Mouse (Mus musculus) spleen, adult 2 months (tissue): ENCODE data around the gene Ppp4r2. TPM values are rescaled to one million over a fixed set of nuclear protein-coding genes. Genes with fewer than 3 reads are reported as not detected.

ENCODE experiments used
- DNase-seq, 2 experiments: peaks; one replicate each; pipeline versions ENCODE4 v3.0.0 to v3.0.0-alpha.2; 2012 to 2021; ENCODE audit warnings: low spot score in 2 of 2, low read depth in 1 of 2
- H3K27ac ChIP-seq: fragments of 200-500 bp; 2 replicates; pipeline ENCODE4 v1.5.1; 2012; ENCODE audit warnings: low read length, inconsistent platforms; ENCODE audit not compliant: insufficient read depth
- H3K27me3 ChIP-seq: fragments of 200-500 bp; 2 replicates; pipeline ENCODE4 v1.6.1; 2012; ENCODE audit warnings: mild to moderate bottlenecking, moderate library complexity, low read length, inconsistent platforms; ENCODE audit not compliant: control insufficient read depth, insufficient read depth
- H3K36me3 ChIP-seq: fragments of 200-500 bp; 2 replicates; pipeline ENCODE4 v1.6.1; 2012; ENCODE audit warnings: mild to moderate bottlenecking, low read length, inconsistent platforms; ENCODE audit not compliant: control insufficient read depth, insufficient read depth
- H3K4me1 ChIP-seq: fragments of 200-500 bp; 2 replicates; pipeline ENCODE4 v1.6.1; 2011; ENCODE audit warnings: inconsistent platforms; ENCODE audit not compliant: control insufficient read depth, insufficient read depth, insufficient read length
- H3K4me3 ChIP-seq: fragments of 200-500 bp; 2 replicates; pipeline ENCODE4 v1.5.1; 2011; ENCODE audit warnings: mild to moderate bottlenecking, inconsistent platforms; ENCODE audit not compliant: insufficient read depth, insufficient read length; ENCODE audit errors: extremely low read depth
- CTCF ChIP-seq: fragments of 200-500 bp; IDR thresholded peaks from 2 replicates; pipeline ENCODE4 v1.5.1; 2011; ENCODE audit warnings: mild to moderate bottlenecking, inconsistent platforms; ENCODE audit not compliant: insufficient read depth, insufficient read length, insufficient replicate concordance; ENCODE audit errors: extremely low read depth
- POLR2A ChIP-seq: fragments of 200-500 bp; IDR thresholded peaks from 2 replicates; pipeline ENCODE4 v1.6.1; 2011; ENCODE audit warnings: low read depth, low read length, inconsistent platforms
- WGBS: fragments of 180-500 bp; shearing (Covaris S2); methylation state at CpG from one replicate; pipeline ENCODE4 v1.1.7; 2018; 5-methylcytosine and 5-hydroxymethylcytosine counted together
- polyA plus RNA-seq: library from polyadenylated mRNA; depleted of rRNA; stranded (reverse); fragments of >200 nt; gene quantifications from 2 replicates; pipeline ENCODE4 v1.2.3, GENCODE M21; 2012

Ppp4r2 gene
- polyA plus RNA-seq, 1 experiment, result 10.1 TPM

- Histone ChIP-seq H3K4me1 (no peaks in the 10 kb centered on the region), H3K27me3 (no peaks in the 10 kb centered on the region), H3K4me3 (no peak overlapping the region), H3K36me3 (no peaks in the 10 kb centered on the region), H3K27ac (no peak overlapping the region)
- DNase-seq, result no peak
- TF ChIP-seq POLR2A (no peak), CTCF (no peak)
- WGBS, result 88% methylated on average over 4 of the region's 4 CpGs
Measured at GRCm38 (mm10) chr6:100810117-100810516, 23.3 kb upstream of the Ppp4r2 start.

GRCm38 (mm10) chr6:100811731-100812130 lies 21.7 kb upstream of the Ppp4r2 start:
- Histone ChIP-seq H3K27me3 (no peaks in the 10 kb centered on the region), H3K36me3 (no peaks in the 10 kb centered on the region), H3K4me1 (no peaks in the 10 kb centered on the region), H3K27ac (no peak overlapping the region), H3K4me3 (no peak overlapping the region)
- 48% methylated on average over 3 of the region's 3 CpGs for WGBS
- no peak for DNase-seq
- TF ChIP-seq CTCF, result no peak
- no peak for TF ChIP-seq POLR2A

- WGBS, result 84% methylated on average over 2 of the region's 2 CpGs
- TF ChIP-seq POLR2A, result no peak
- TF ChIP-seq CTCF, result no peak
- Histone ChIP-seq H3K27ac (no peak overlapping the region), H3K4me3 (no peak overlapping the region), H3K27me3 (no peaks in the 10 kb centered on the region), H3K4me1 (no peaks in the 10 kb centered on the region), H3K36me3 (no peaks in the 10 kb centered on the region)
- no peak for DNase-seq
Measured at GRCm38 (mm10) chr6:100821367-100821766, 12.1 kb upstream of the Ppp4r2 start.

- WGBS, result 89% methylated on average over 1 of the region's 1 CpGs
- no peak overlapping the region for H3K27ac ChIP-seq
- TF ChIP-seq POLR2A (no peak), CTCF (no peak)
- H3K4me3 ChIP-seq, result no peak overlapping the region
- DNase-seq, result no peak
- no peaks in the 10 kb centered on the region for H3K36me3 ChIP-seq
- H3K4me1 ChIP-seq, result no peaks in the 10 kb centered on the region
- H3K27me3 ChIP-seq, result no peaks in the 10 kb centered on the region
Measured at GRCm38 (mm10) chr6:100823356-100823755, 10.1 kb upstream of the Ppp4r2 start.

GRCm38 (mm10) chr6:100824381-100824965 lies 8.9 kb upstream of the Ppp4r2 start:
- TF ChIP-seq CTCF, result no peak
- no peak for TF ChIP-seq POLR2A
- DNase-seq, result no peak
- 58% methylated on average over 7 of the region's 7 CpGs for WGBS
- no peaks in the 10 kb centered on the region for H3K36me3 ChIP-seq
- no peaks in the 10 kb centered on the region for H3K27me3 ChIP-seq
- H3K4me3 ChIP-seq, result no peak overlapping the region
- no peaks in the 10 kb centered on the region for H3K4me1 ChIP-seq
- H3K27ac ChIP-seq, result no peak overlapping the region

- Histone ChIP-seq H3K36me3 (no peaks in the 10 kb centered on the region), H3K27me3 (no peaks in the 10 kb centered on the region), H3K4me1 (no peaks in the 10 kb centered on the region), H3K4me3 (no peak overlapping the region), H3K27ac (no peak overlapping the region)
- DNase-seq, result no peak
- TF ChIP-seq POLR2A (no peak), CTCF (no peak)
- 85% methylated on average over 6 of the region's 6 CpGs for WGBS
Measured at GRCm38 (mm10) chr6:100826046-100826445, 7.4 kb upstream of the Ppp4r2 start.

- no peaks in the 10 kb centered on the region for H3K27me3 ChIP-seq
- no peak overlapping the region for H3K4me3 ChIP-seq
- no peaks in the 10 kb centered on the region for H3K36me3 ChIP-seq
- no peaks in the 10 kb centered on the region; the same call in 1 of the 2 replicates for H3K4me1 ChIP-seq
- H3K27ac ChIP-seq, result no peak overlapping the region
- no peak for DNase-seq
- TF ChIP-seq POLR2A, result no peak
- no peak for TF ChIP-seq CTCF
- 77% methylated on average over 7 of the region's 7 CpGs for WGBS
Measured at GRCm38 (mm10) chr6:100828565-100828964, 4.9 kb upstream of the Ppp4r2 start.
